Mouse (Mus musculus) spleen, adult 2 months (tissue): Measurements from ENCODE around the gene Ssc5d. TPM values are rescaled to one million over a fixed set of nuclear protein-coding genes. Genes with fewer than 3 reads are reported as not detected.

Experiments used
- DNase-seq, 2 experiments: peaks; one replicate each; pipeline versions ENCODE4 v3.0.0 to v3.0.0-alpha.2; 2012 to 2021; ENCODE audit warnings: low spot score in 2 of 2, low read depth in 1 of 2
- H3K27ac ChIP-seq: fragments of 200-500 bp; 2 replicates; pipeline ENCODE4 v1.5.1; 2012; ENCODE audit warnings: low read length, inconsistent platforms; ENCODE audit not compliant: insufficient read depth
- H3K27me3 ChIP-seq: fragments of 200-500 bp; 2 replicates; pipeline ENCODE4 v1.6.1; 2012; ENCODE audit warnings: mild to moderate bottlenecking, moderate library complexity, low read length, inconsistent platforms; ENCODE audit not compliant: control insufficient read depth, insufficient read depth
- H3K36me3 ChIP-seq: fragments of 200-500 bp; 2 replicates; pipeline ENCODE4 v1.6.1; 2012; ENCODE audit warnings: mild to moderate bottlenecking, low read length, inconsistent platforms; ENCODE audit not compliant: control insufficient read depth, insufficient read depth
- H3K4me1 ChIP-seq: fragments of 200-500 bp; 2 replicates; pipeline ENCODE4 v1.6.1; 2011; ENCODE audit warnings: inconsistent platforms; ENCODE audit not compliant: control insufficient read depth, insufficient read depth, insufficient read length
- H3K4me3 ChIP-seq: fragments of 200-500 bp; 2 replicates; pipeline ENCODE4 v1.5.1; 2011; ENCODE audit warnings: mild to moderate bottlenecking, inconsistent platforms; ENCODE audit not compliant: insufficient read depth, insufficient read length; ENCODE audit errors: extremely low read depth
- CTCF ChIP-seq: fragments of 200-500 bp; IDR thresholded peaks from 2 replicates; pipeline ENCODE4 v1.5.1; 2011; ENCODE audit warnings: mild to moderate bottlenecking, inconsistent platforms; ENCODE audit not compliant: insufficient read depth, insufficient read length, insufficient replicate concordance; ENCODE audit errors: extremely low read depth
- POLR2A ChIP-seq: fragments of 200-500 bp; IDR thresholded peaks from 2 replicates; pipeline ENCODE4 v1.6.1; 2011; ENCODE audit warnings: low read depth, low read length, inconsistent platforms
- WGBS: fragments of 180-500 bp; shearing (Covaris S2); methylation state at CpG from one replicate; pipeline ENCODE4 v1.1.7; 2018; 5-methylcytosine and 5-hydroxymethylcytosine counted together
- polyA plus RNA-seq: library from polyadenylated mRNA; depleted of rRNA; stranded (reverse); fragments of >200 nt; gene quantifications from 2 replicates; pipeline ENCODE4 v1.2.3, GENCODE M21; 2012

Ssc5d gene
- polyA plus RNA-seq, 1 experiment = 1.8 TPM

DNA sequence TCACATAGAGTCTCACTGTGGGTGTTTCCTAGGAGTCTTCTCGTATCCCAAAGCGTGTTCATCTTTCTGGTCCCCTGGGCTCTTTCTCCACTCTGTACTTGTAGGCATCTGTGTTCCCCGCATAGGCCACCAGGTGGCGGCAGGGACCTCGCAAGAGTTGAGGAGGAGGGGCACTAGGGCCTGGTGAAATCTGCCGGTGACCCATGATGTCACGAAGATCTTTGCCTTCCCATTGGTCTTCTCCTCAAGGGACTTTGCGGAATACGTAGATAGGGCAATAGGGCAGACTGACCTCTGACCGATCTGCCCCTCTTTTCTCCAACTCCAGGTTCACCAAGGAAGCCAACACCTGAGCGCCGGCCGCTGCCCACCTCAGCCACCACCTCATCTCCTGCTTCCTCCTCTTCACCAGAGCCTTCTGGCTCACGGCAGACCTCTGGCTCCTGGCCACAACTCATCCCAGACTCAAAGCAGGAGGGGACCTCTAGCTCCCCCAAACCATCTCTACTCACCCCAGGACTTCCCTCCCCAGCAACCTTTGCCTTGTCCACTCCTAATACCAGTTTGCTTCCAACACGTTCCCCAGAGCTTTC, 17.7 kb downstream of the Ssc5d start:
- peak; percentile 91 to 95 for DNase-seq
- TF ChIP-seq POLR2A (no peak), CTCF (peak; percentile 98)
- Histone ChIP-seq H3K36me3 (no peaks in the 10 kb centered on the region), H3K27me3 (no peaks in the 10 kb centered on the region), H3K4me3 (peak overlapping the region; percentile 58), H3K4me1 (peaks cover 5% of the 10 kb centered on the region; the same call in 1 of the 2 replicates), H3K27ac (peak overlapping the region; percentile 66; the same call in 1 of the 2 replicates)
- WGBS = 9% methylated on average over 15 of the region's 15 CpGs

DNA sequence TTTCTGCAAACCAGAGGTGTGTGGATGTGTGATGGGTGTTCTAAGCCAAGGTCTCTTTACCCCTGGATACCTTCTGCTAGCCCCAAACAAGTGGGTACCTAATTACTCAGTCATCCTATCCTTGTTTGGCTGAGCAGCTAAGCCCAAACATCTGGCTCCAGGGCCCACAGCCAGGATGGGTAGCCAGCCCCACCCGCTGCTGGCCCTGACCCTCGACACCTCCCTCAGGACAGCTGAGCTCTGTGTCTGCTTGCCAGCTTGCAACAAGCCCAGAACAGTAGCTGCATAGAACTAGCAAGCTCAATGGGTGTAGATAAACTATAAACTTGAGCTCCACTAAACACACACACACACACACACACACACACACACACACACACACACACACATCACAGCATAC, 22.3 kb downstream of the Ssc5d start:
- no peaks in the 10 kb centered on the region for H3K27me3 ChIP-seq
- peaks cover 7% of the 10 kb centered on the region; the same call in 1 of the 2 replicates for H3K4me1 ChIP-seq
- no peak for DNase-seq
- TF ChIP-seq CTCF = no peak
- no peak for TF ChIP-seq POLR2A
- H3K36me3 ChIP-seq = no peaks in the 10 kb centered on the region
- 68% methylated on average over 2 of the region's 2 CpGs for whole genome bisulfite sequencing
- no peak overlapping the region for H3K27ac ChIP-seq
- H3K4me3 ChIP-seq = no peak overlapping the region

DNA sequence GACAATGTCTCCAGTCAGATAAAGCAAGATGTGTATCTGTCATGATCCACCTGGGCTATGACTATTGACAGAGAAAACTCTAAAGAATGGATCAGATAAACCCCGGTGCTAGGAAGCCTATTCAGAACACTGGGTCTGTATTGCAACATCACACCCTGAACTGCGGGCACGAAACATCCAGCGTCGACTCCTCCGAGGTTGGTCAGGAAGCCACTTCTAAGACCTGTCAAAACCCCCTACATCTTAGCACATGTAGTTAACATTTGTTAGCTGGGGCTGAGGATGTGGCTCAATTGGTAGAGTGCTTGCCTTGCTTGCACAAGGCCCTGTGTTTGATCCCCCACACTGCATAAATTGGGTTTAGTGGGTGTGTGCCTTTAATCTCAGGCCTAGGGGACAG, 22.8 kb downstream of the Ssc5d start:
- WGBS = 49% methylated on average over 6 of the region's 6 CpGs
- peak in 1 of 2 experiments; percentile 36 for DNase-seq
- peaks cover 6% of the 10 kb centered on the region; the same call in 1 of the 2 replicates for H3K4me1 ChIP-seq
- no peak overlapping the region for H3K4me3 ChIP-seq
- no peak for TF ChIP-seq CTCF
- TF ChIP-seq POLR2A = no peak
- H3K27me3 ChIP-seq = no peaks in the 10 kb centered on the region
- H3K36me3 ChIP-seq = no peaks in the 10 kb centered on the region
- H3K27ac ChIP-seq = peak overlapping the region; percentile 29; the same call in 1 of the 2 replicates

DNA sequence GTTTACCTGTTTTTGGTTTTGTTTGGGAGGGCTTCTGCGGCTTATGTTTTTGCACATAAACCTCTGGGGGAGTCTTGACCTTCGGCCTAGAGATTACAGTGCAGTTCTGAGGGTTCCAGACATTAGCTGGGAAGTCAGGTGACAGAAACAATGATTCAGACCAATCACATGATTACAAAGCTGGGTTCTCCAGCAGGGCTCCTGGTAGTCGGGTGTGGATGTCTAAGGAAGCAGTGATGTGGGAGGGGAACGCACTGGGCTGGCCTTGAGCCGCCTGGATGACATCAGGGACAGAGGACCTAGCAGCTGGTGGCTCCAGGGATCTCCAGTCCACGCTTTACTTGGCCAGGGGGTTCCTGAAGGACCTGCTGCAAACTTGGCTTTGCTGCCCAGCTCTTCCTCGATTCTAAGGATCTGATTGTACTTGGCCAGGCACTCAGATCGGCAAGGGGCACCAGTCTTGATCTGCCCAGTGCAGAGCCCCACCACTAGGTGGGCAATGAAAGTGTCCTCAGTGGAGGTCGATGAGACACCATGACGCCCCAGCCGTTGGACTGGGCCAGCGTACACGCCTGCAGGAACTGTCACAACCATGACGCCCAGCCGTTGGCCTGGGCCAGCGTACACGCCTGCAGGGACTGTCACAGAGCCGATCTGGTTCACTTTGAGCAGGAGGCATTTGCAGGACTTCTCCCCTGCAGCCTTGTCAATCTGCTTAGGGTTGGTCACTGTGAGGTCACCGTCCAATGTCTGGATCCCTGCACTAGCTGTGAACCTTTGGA, 25.2 kb downstream of the Ssc5d start:
- H3K27me3 ChIP-seq = no peaks in the 10 kb centered on the region
- DNase-seq = no peak
- H3K36me3 ChIP-seq = no peaks in the 10 kb centered on the region
- no peak overlapping the region for H3K4me3 ChIP-seq
- 85% methylated on average over 19 of the region's 19 CpGs for WGBS
- TF ChIP-seq POLR2A (no peak), CTCF (no peak)
- peaks cover 2% of the 10 kb centered on the region; the same call in 1 of the 2 replicates for H3K4me1 ChIP-seq
- no peak overlapping the region for H3K27ac ChIP-seq

DNA sequence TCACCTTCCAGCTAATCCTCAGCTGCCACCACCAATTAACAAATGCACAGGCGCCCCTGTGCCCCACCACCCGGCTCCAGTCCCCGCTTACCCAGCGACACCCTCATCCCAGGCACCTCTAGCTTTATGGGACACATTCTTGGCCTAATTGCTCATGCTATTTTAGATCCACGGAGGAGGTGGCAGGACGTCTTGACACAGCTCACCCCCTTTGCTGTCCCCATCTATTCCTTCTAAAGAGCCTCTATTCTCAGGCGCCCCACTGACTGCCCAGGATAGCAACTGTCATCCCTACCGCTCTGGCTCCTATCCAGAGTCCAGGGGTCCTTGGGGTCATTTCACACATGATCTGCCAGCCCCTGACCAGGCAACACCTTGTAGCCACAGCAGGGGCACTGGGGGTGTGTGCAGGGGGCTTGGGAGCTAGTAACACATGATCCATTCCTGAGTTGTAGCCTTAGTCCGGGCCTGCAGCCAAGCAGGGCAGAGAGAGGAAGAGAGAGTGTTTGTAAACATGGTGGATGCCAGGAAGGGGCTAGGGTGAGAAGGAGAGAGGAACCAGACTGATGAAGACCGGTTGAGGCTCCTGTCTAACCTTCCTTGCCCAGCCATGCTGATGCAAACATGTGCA, 28.3 kb downstream of the Ssc5d start:
- no peak for DNase-seq
- Histone ChIP-seq H3K27me3 (no peaks in the 10 kb centered on the region), H3K27ac (no peak overlapping the region), H3K36me3 (no peaks in the 10 kb centered on the region), H3K4me1 (peaks cover 2% of the 10 kb centered on the region; the same call in 1 of the 2 replicates), H3K4me3 (no peak overlapping the region)
- WGBS = 71% methylated on average over 10 of the region's 10 CpGs
- no peak for TF ChIP-seq POLR2A
- TF ChIP-seq CTCF = no peak

GRCm38 (mm10) chr7:4957361-4957760, 31.8 kb downstream of the Ssc5d start:
- 80% methylated on average over 10 of the region's 10 CpGs for WGBS
- TF ChIP-seq CTCF = no peak
- no peak for TF ChIP-seq POLR2A

DNA sequence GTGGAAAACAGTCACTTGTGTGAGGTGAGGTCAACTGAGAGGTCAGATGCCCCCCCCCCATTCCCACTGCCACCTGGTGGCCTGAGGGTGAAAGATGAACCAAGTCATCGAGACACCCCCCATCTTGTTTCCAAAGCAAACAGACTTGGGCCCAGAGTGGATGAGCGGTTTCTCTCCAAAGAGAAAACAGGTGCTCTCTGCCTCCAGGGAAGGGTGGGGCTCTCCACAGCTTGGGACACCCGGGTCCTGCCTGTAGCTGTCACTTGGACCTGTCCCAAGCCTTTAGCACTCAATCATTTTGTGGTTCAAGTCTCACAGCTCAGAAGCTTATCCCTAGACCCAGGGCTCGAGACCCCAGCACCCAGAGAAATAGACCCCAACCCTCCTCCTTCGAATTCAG, 37.9 kb downstream of the Ssc5d start:
- no peak for TF ChIP-seq CTCF
- WGBS = 68% methylated on average over 5 of the region's 5 CpGs
- H3K27me3 ChIP-seq = no peaks in the 10 kb centered on the region
- no peak overlapping the region for H3K4me3 ChIP-seq
- H3K4me1 ChIP-seq = no peaks in the 10 kb centered on the region; the same call in 1 of the 2 replicates
- DNase-seq = no peak
- H3K27ac ChIP-seq = no peak overlapping the region
- no peaks in the 10 kb centered on the region for H3K36me3 ChIP-seq

More at GRCm38 (mm10) chr7:4957361-4957760, 31.8 kb downstream of the Ssc5d start:
- H3K4me1 ChIP-seq = no peaks in the 10 kb centered on the region
- H3K27ac ChIP-seq = no peak overlapping the region
- H3K36me3 ChIP-seq = no peaks in the 10 kb centered on the region
- no peaks in the 10 kb centered on the region for H3K27me3 ChIP-seq
- no peak overlapping the region for H3K4me3 ChIP-seq
- no peak for DNase-seq
